Mouse (Mus musculus): ENCODE results near the gene Ptpn23. TPM values are rescaled to one million over a fixed set of nuclear protein-coding genes. Genes with fewer than 3 reads are reported as not detected.

Ptpn23 gene
- polyA plus RNA-seq (2017; shearing (Covaris generic)) = 4.8 TPM

DNA sequence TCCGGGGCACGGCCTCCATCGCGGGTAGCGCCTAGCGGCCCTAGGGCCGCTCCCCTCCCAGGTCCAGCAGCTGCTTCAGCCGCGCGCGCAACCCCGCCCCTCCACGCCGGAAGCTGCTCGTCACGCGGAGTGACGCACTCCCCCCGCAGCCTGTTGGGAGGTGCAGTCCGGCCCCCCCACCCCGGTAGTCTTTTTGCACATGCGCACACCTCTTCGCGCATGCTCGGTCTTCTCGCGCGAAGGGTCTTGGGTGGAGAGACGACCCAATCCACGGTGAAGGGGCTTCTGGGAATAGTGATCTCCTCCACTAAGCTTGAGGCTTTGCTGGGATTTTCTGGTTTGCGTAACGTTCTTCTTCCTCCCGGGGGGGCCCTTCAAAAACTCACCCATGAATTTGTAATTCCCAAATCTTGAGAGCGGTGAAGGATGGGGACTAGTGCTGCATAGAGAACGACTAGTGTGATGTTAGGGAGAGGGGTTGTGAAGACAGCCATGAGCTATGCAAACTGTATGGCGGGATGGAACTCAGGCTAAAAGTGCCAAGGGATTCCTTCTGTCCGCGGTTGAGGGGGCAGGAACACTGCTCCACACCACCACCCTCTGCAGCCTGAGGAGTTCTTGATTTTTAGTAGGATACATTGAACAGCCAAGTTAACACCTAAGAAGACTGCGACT is at the start of gene Ptpn23:
Ptpn23 (minus strand) TSS at position 115 of the 675 bp plus-strand sequence.

DNA sequence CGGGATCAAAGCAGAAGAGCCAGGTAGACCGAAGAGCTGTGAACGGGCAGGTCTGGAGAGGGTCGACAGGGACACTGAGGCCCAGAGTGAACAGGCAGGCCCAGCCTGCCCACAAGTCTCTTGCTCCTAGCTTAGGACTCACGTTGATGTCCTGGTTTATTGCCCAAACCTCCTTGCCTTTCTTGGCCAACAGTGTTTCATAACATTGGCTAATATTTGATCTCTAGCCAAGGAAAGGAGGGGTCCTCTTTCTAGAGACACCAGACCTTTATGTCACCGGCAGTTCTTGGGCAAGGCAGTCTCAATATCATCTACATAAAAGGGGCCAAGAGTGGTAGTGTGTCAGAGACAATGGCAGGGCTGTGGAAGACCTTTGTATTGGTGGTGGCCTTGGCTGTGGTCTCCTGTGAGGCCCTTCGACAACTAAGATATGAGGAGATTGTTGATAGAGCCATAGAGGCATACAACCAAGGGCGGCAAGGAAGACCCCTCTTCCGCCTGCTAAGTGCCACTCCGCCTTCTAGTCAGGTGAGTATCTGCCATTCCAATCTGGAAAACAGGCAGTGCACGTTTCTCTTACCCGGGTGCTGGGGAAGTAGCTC is 11.6 kb upstream of the Ptpn23 start, which contains the start of gene Ngp:
Ngp (plus strand) TSS at position 237 of the 602 bp plus-strand sequence.

Other genes with a start within 250 kb of the Ptpn23 start
- gene Cspg5, start 164.4 kb downstream of the Ptpn23 start, polyA plus RNA-seq (2017; shearing (Covaris generic)) = not detected
- 9.1 TPM for gene Elp6, start 103.0 kb downstream of the Ptpn23 start, polyA plus RNA-seq (2017; shearing (Covaris generic))
- gene Scap, start 74.9 kb downstream of the Ptpn23 start, polyA plus RNA-seq (2017; shearing (Covaris generic)) = 70.8 TPM
- gene Ngp, start 11.5 kb upstream of the Ptpn23 start, polyA plus RNA-seq (2017; shearing (Covaris generic)) = not detected
- 12.9 TPM for gene Klhl18, start 68.5 kb upstream of the Ptpn23 start, polyA plus RNA-seq (2017; shearing (Covaris generic))
- gene Kif9, start 68.7 kb upstream of the Ptpn23 start, polyA plus RNA-seq (2017; shearing (Covaris generic)) = 0.34 TPM
- gene Setd2, start 124.4 kb upstream of the Ptpn23 start, polyA plus RNA-seq (2017; shearing (Covaris generic)) = 44.2 TPM
- 1.3 TPM for gene Nradd, start 216.2 kb upstream of the Ptpn23 start, polyA plus RNA-seq (2017; shearing (Covaris generic))
- gene Nbeal2, start 245.9 kb upstream of the Ptpn23 start, polyA plus RNA-seq (2017; shearing (Covaris generic)) = 32.5 TPM
- 178 TPM for gene Ccdc12, start 248.3 kb upstream of the Ptpn23 start, polyA plus RNA-seq (2017; shearing (Covaris generic))

Data from naive thymus-derived CD4-positive, alpha-beta T cell, adult 5 months (primary cell).